In the genomic region with DNA sequence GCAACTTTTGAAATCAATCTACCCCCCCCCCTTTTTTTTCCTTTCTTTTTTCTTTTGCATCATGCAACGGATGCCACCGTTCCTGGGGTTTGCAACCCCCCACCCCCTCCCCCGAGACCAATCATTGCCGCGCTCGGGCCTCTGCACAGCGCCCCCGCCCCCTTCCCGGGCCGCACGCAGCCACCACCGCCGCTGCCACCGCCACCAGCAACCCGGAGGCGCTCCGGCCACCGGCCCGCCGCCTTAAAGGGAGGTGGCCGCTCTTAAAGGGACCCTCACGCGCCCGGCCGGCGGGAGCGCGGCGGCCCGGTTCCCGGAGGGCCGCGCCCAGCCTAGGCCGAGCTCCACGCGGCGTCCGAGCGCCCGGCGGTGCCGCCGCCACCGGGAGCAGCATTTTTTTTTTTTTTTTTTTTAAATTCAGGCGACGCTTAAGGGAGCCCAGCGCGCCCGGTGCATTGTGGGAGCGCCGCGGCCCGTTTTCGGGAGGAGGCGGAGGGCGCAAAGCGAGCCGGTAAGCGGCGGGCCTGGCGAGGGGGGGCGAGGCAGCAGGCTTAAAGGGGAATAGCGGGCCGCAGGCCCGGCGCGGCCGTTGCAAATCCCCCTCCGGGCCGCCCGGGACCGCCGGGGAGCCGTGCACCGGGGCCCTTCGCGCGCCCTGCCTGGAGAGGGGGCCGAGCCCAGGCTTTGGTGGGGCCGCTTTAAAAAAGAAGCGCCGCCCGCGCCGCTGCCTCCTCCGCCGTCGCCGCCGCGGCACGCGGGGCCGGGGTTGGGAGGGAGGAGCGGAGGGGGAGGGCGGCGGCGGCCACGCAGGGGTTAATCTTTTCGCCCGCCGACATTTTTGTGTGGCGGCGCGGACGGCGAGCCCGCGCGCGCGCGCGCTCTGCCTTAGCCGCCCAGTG, we compare ENCODE assay signal across 8 mouse cellular contexts. TPM values are rescaled to one million over a fixed set of nuclear protein-coding genes. Genes with fewer than 3 reads are reported as not detected.
A peak's percentile ranks its signal among the peaks of the same experiment; 100 is the strongest.
DNase-seq lines count a peak whose midpoint lies in the region; ATAC-seq and TF ChIP-seq lines count a peak whose summit lies in the region.

A gene (plus strand): TSS at position 215 of the 899 bp plus-strand sequence.

- 0 out of 2 replicates have a peak, but pooled peaks cover 3% of the 10 kb centered on the region for H3K4me1 ChIP-seq in intestine, postnatal 0 days (replicated peaks; ENCODE audit: control insufficient read depth, insufficient read depth, low read length)
- H3K4me1 ChIP-seq in midbrain, embryonic 10.5 days = peaks cover 31% of the 10 kb centered on the region

- under 1% methylated on average over 81 of the region's 115 CpGs for WGBS in intestine, postnatal 0 days
- WGBS in midbrain, embryonic 10.5 days = under 1% methylated on average over 104 of the region's 115 CpGs

- peak within 1 kb of the TSS; percentile 98 for H3K9ac ChIP-seq in intestine, postnatal 0 days (ENCODE audit: low read depth, low read length)

- H3K9me3 ChIP-seq in intestine, postnatal 0 days (ENCODE audit: control insufficient read depth) = no peaks in the 10 kb centered on the region
- H3K9me3 ChIP-seq in midbrain, embryonic 10.5 days (replicated peaks) = no peaks in the 10 kb centered on the region

- H3K36me3 ChIP-seq in intestine, postnatal 0 days (ENCODE audit: control insufficient read depth, insufficient read depth) = peaks cover 1% of the 10 kb centered on the region; the same call in 1 of the 2 replicates
- H3K36me3 ChIP-seq in midbrain, embryonic 10.5 days = peaks cover 27% of the 10 kb centered on the region

- no peaks in the 10 kb centered on the region for H3K27me3 ChIP-seq in intestine, postnatal 0 days (replicated peaks; ENCODE audit: control insufficient read depth, insufficient read depth, low read length)
- no peaks in the 10 kb centered on the region for H3K27me3 ChIP-seq in midbrain, embryonic 10.5 days (ENCODE audit: low read depth, poor library complexity, severe bottlenecking)

- peak; percentile 83 for ATAC-seq in intestine, postnatal 0 days

- H3K4me3 ChIP-seq in intestine, postnatal 0 days (ENCODE audit: low read depth, low read length) = peak within 1 kb of the TSS; percentile 94
- peak within 1 kb of the TSS; percentile 91 for H3K4me3 ChIP-seq in midbrain, embryonic 10.5 days

- peak within 1 kb of the TSS; percentile 88 for H3K4me2 ChIP-seq in intestine, postnatal 0 days (replicated peaks; ENCODE audit: low read depth)

- TF ChIP-seq CTCF in intestine, postnatal 0 days (IDR thresholded peaks at IDR 0.05; ENCODE audit: low read depth) = 0 out of 2 replicates have a peak, but pooled peaks have one; percentile 7

- intact Hi-C loops in left cerebral cortex, postnatal 36 days (cut with DNase I) = no loop called here

- peak; percentile 90 for DNase-seq in adrenal gland, postnatal 10 days
- DNase-seq in embryo, embryonic 9.5 days (ENCODE audit: extremely low spot score) = peak; percentile 87
- DNase-seq in gonadal fat pad, adult 2 months (ENCODE audit: low read depth) = no peak
- DNase-seq in left cerebral cortex, postnatal 36 days (ENCODE audit: low spot score in 2 of 2) = peak; percentile 84 to 88
- peak; percentile 87 for DNase-seq in midbrain, embryonic 10.5 days (ENCODE audit: low spot score)
- DNase-seq in right cerebral cortex, postnatal 36 days (ENCODE audit: low spot score in 2 of 2) = peak; percentile 65 to 77
- DNase-seq in urinary bladder, postnatal 4 days (ENCODE audit: low spot score in 2 of 2) = peak; percentile 79 to 84

- peak within 1 kb of the TSS; percentile 96 for H3K27ac ChIP-seq in intestine, postnatal 0 days (ENCODE audit: low read depth, low read length)
- peak within 1 kb of the TSS; percentile 100 for H3K27ac ChIP-seq in midbrain, embryonic 10.5 days (replicated peaks)

RNA-seq across cellular contexts. Expression of the gene that starts here (rescaled TPM):
- 10 to 100 TPM; 46.7 to 47.2 TPM for total RNA-seq in adrenal gland, postnatal 10 days (2021)
- 25.6 and 27.6 TPM in 2 replicates for polyA plus RNA-seq in gonadal fat pad, adult 2 months (2012; rRNA removed)
- polyA plus RNA-seq in intestine, postnatal 0 days (2015; fragmentation: Nextera tagmentation; extraction: Ambion mirVana) = 23.9 and 24.1 TPM in 2 replicates
- total RNA-seq in left cerebral cortex, postnatal 36 days (2021) = 10 to 100 TPM; 22.3 to 23.9 TPM
- polyA plus RNA-seq in midbrain, embryonic 10.5 days (2016; fragmentation: Nextera tagmentation; extraction: Ambion mirVana) = 118 and 124 TPM in 2 replicates
